Mouse (Mus musculus): ENCODE results near the gene Ulbp1. TPM values are rescaled to one million over a fixed set of nuclear protein-coding genes. Genes with fewer than 3 reads are reported as not detected.

The Ulbp1 gene
- polyA plus RNA-seq, 1 experiment from 2014 or later, result 2.5 TPM

GRCm38 (mm10) chr10:7391935-7392930, 81.2 kb downstream of the Ulbp1 start:
- no peaks in the 10 kb centered on the region for H3K9me3 ChIP-seq (replicated peaks)
- peaks cover 23% of the 10 kb centered on the region for H3K4me1 ChIP-seq
- under 1% methylated on average over 71 of the region's 73 CpGs for WGBS
- ATAC-seq (ENCODE audit: insufficient number of reproducible peaks, low FRiP score, low TSS enrichment, low read depth), result no peak; the same call in 1 of the 2 replicates
- H3K9ac ChIP-seq, result peak overlapping the region; percentile 0; the same call in 1 of the 2 replicates
- H3K4me3 ChIP-seq (replicated peaks), result peak overlapping the region; percentile 57
- H3K27me3 ChIP-seq, result peaks cover 35% of the 10 kb centered on the region
- no peaks in the 10 kb centered on the region for H3K36me3 ChIP-seq
- peak overlapping the region; percentile 98 for H3K4me2 ChIP-seq (replicated peaks)
- no peak overlapping the region for H3K27ac ChIP-seq (replicated peaks)

DNA sequence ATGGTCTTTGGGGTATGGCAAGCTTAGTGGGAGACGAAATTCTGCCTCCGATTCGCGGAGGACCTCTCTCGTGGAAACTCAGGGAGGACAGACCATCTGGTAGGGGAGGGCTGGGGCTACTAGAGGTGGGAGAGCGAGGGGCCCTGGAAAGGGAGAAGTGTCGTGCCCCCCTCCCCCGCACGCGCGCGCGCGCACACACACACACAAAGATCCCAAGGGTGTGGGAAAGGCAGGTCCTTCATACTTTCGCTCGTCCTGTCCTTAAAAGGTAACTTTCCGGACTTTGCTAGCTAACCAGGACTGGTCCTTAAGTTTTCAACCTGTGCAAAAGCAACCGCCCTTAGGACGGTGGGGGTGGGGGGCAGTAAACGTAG, 81.9 kb downstream of the Ulbp1 start:
- Histone ChIP-seq H3K27me3 (peaks cover 35% of the 10 kb centered on the region), H3K36me3 (no peaks in the 10 kb centered on the region), H3K9ac (peak overlapping the region; percentile 23; the same call in 1 of the 2 replicates), H3K9me3 (replicated peaks) (no peaks in the 10 kb centered on the region), H3K27ac (replicated peaks) (no peak overlapping the region), H3K4me1 (peaks cover 23% of the 10 kb centered on the region), H3K4me3 (replicated peaks) (peak overlapping the region; percentile 57), H3K4me2 (replicated peaks) (peak overlapping the region; percentile 98)
- under 1% methylated on average over 20 of the region's 20 CpGs for WGBS
- no peak for ATAC-seq (ENCODE audit: insufficient number of reproducible peaks, low FRiP score, low TSS enrichment, low read depth)

DNA sequence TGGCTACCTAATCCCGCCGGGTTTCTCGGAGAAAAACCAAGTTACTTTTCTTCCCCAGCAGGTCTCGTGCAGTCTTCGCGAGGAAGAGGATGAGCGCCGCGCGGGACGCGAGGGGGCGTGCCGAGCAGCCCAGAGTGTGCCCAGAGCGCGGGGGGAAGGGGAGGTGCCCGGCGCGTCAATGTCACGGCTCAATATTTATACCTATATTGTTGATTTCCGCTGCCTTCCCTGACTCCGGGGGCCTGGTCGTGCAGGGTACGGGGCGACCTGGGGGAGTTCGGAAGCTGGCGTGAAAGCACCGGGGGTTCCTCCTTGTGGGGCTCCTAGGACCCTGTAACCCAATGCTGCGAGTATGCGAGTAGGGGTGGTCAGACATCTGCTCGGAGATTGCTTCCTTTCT, 82.3 kb downstream of the Ulbp1 start:
- no peak overlapping the region for H3K27ac ChIP-seq (replicated peaks)
- H3K27me3 ChIP-seq, result peaks cover 35% of the 10 kb centered on the region
- H3K4me1 ChIP-seq, result peaks cover 23% of the 10 kb centered on the region
- no peaks in the 10 kb centered on the region for H3K9me3 ChIP-seq (replicated peaks)
- H3K9ac ChIP-seq, result peak overlapping the region; percentile 23; the same call in 1 of the 2 replicates
- peak overlapping the region; percentile 98 for H3K4me2 ChIP-seq (replicated peaks)
- under 1% methylated on average over 31 of the region's 31 CpGs for WGBS
- H3K36me3 ChIP-seq, result no peaks in the 10 kb centered on the region
- peak; percentile 24; the same call in 1 of the 2 replicates for ATAC-seq (ENCODE audit: insufficient number of reproducible peaks, low FRiP score, low TSS enrichment, low read depth)
- peak overlapping the region; percentile 57 for H3K4me3 ChIP-seq (replicated peaks)

Other genes starting within 250 kb of the Ulbp1 start
- gene Lrp11, start 116.2 kb upstream of the Ulbp1 start, polyA plus RNA-seq (2015; fragmentation: Nextera tagmentation; extraction: Ambion mirVana), result 3.0 and 4.0 TPM in 2 replicates
- gene Nup43, start 193.9 kb upstream of the Ulbp1 start, polyA plus RNA-seq (2015; fragmentation: Nextera tagmentation; extraction: Ambion mirVana), result 38.2 and 38.3 TPM in 2 replicates
- 124 and 128 TPM in 2 replicates for gene Pcmt1, start 207.5 kb upstream of the Ulbp1 start, polyA plus RNA-seq (2015; fragmentation: Nextera tagmentation; extraction: Ambion mirVana)
- gene Lats1, start 207.6 kb upstream of the Ulbp1 start, polyA plus RNA-seq (2015; fragmentation: Nextera tagmentation; extraction: Ambion mirVana), result 8.7 and 9.0 TPM in 2 replicates

Data from embryonic facial prominence, embryonic 15.5 days (tissue).